Mouse (Mus musculus): ENCODE measurements at regions not wholly inside any gene's neighbourhood (a gene's known extent, or its start where the extent isn't known, plus 50 kb on each side); places are given as distances from the start of the nearest gene placed in this dataset.

- intact Hi-C loops (cut with DNase I), result no loop called here
Observed at GRCm38 (mm10) chr7:70972023-70972400, 379.3 kb downstream of the Gm10295 start.

GRCm38 (mm10) chr7:70971323-70972022 is 379.8 kb downstream of the Gm10295 start:
- no peak for DNase-seq
- intact Hi-C loops (cut with DNase I), result no loop called here

More at GRCm38 (mm10) chr7:70972023-70972400, 379.3 kb downstream of the Gm10295 start:
- DNase-seq, result no peak

- intact Hi-C loops (cut with DNase I), result no loop called here
- peak; percentile 3 to 8 for DNase-seq
Observed at GRCm38 (mm10) chr7:70952318-70952959, 398.8 kb downstream of the Gm10295 start.

GRCm38 (mm10) chr7:70948281-70948680 is 403.0 kb downstream of the Gm10295 start:
- DNase-seq, result no peak

GRCm38 (mm10) chr7:70946260-70946659 is 405.0 kb downstream of the Gm10295 start:
- intact Hi-C loops (cut with DNase I), result no loop called here
- DNase-seq, result no peak

More at GRCm38 (mm10) chr7:70948281-70948680, 403.0 kb downstream of the Gm10295 start:
- intact Hi-C loops (cut with DNase I), result no loop called here

- DNase-seq, result no peak
- intact Hi-C loops (cut with DNase I), result no loop called here
Observed at GRCm38 (mm10) chr7:70930911-70931310, 420.4 kb downstream of the Gm10295 start.

- intact Hi-C loops (cut with DNase I), result no loop called here
- no peak for DNase-seq
Observed at GRCm38 (mm10) chr7:70929935-70930334, 421.4 kb downstream of the Gm10295 start.

GRCm38 (mm10) chr7:70928001-70928400 is 423.3 kb downstream of the Gm10295 start:
- no peak for DNase-seq
- intact Hi-C loops (cut with DNase I), result no loop called here

GRCm38 (mm10) chr7:70917016-70917415 is 434.3 kb downstream of the Gm10295 start:
- intact Hi-C loops (cut with DNase I), result no loop called here
- no peak for DNase-seq

- intact Hi-C loops (cut with DNase I), result no loop called here
- DNase-seq, result no peak
Observed at GRCm38 (mm10) chr7:70908921-70909320, 442.4 kb downstream of the Gm10295 start.

GRCm38 (mm10) chr7:70891700-70892099 is 459.6 kb downstream of the Gm10295 start:
- intact Hi-C loops (cut with DNase I), result no loop called here
- no peak for DNase-seq

- no peak for DNase-seq
- intact Hi-C loops (cut with DNase I), result no loop called here
Observed at GRCm38 (mm10) chr7:70880496-70880895, 470.8 kb downstream of the Gm10295 start.

GRCm38 (mm10) chr7:70874393-70874792 is 476.9 kb downstream of the Gm10295 start:
- intact Hi-C loops (cut with DNase I), result no loop called here

GRCm38 (mm10) chr7:70870841-70871534 is 480.3 kb downstream of the Gm10295 start:
- DNase-seq, result no peak

More at GRCm38 (mm10) chr7:70874393-70874792, 476.9 kb downstream of the Gm10295 start:
- DNase-seq, result no peak

GRCm38 (mm10) chr7:70869125-70869524 is 482.2 kb downstream of the Gm10295 start:
- intact Hi-C loops (cut with DNase I), result no loop called here
- no peak for DNase-seq

More at GRCm38 (mm10) chr7:70870841-70871534, 480.3 kb downstream of the Gm10295 start:
- intact Hi-C loops (cut with DNase I), result no loop called here

GRCm38 (mm10) chr7:70859957-70860356 is 491.3 kb downstream of the Gm10295 start:
- DNase-seq, result no peak
- intact Hi-C loops (cut with DNase I), result no loop called here

GRCm38 (mm10) chr7:70850726-70851125 is 484.2 kb upstream of the Nr2f2 start:
- intact Hi-C loops (cut with DNase I), result no loop called here
- DNase-seq, result peak; percentile 25 to 36

GRCm38 (mm10) chr7:70848016-70848776 is 481.7 kb upstream of the Nr2f2 start:
- intact Hi-C loops (cut with DNase I), result no loop called here

GRCm38 (mm10) chr7:70847450-70847993 is 481.0 kb upstream of the Nr2f2 start:
- intact Hi-C loops (cut with DNase I), result no loop called here
- DNase-seq, result no peak

More at GRCm38 (mm10) chr7:70848016-70848776, 481.7 kb upstream of the Nr2f2 start:
- no peak for DNase-seq

- DNase-seq, result no peak
- intact Hi-C loops (cut with DNase I), result no loop called here
Observed at GRCm38 (mm10) chr7:70846076-70846475, 479.5 kb upstream of the Nr2f2 start.

Measured in heart, postnatal 10 days (tissue).